Mouse (Mus musculus) left cerebral cortex, postnatal 14 days (tissue): ENCODE measurements around the gene Lbx2. TPM values are rescaled to one million over a fixed set of nuclear protein-coding genes. Genes with fewer than 3 reads are reported as not detected.

Experiments
- DNase-seq, 2 experiments: peaks; one replicate each; pipeline ENCODE4 v3.0.0; 2021 to 2022; ENCODE audit warnings: low spot score in 2 of 2, mixed read lengths in 1 of 2
- intact Hi-C: fragments of 180-260 bp; cut with DNase I; formaldehyde crosslinking; loops from one replicate; pipeline ENCODE4 v1.15.1; 2025
- microRNA-seq, 2 experiments: library from miRNA; unstranded; fragments of <30 nt; microRNA quantifications; one replicate each; pipeline ENCODE4 v1.2.0; 2022
- total RNA-seq, 2 experiments: library from RNA; stranded (reverse); gene quantifications; 2 replicates each; pipeline ENCODE4 v1.2.3; 2021

Lbx2 gene
- total RNA-seq, 2 experiments from 2014 or later = 0.46 TPM; not detected in 1

DNA sequence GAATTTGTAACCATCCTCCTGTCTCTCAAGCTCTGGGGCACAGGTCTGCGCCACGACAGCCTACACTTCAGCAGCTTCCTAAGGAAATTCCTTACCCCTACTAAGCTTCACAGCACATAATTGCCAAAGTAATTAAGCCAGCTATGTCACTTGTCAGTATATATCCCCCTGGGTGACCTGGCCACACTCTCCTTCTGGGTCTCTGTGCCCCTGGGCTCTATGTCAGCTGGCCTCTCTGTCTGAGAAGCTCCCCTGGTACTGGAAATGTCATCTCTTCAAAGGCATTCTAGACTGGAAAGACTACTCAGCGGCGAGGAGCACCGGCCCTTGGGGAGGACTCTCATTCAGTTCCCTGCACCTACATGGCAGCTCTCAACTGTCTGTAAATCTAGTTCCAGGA lies 36.8 kb downstream of the Lbx2 start:
- intact Hi-C loops = no loop called here
- DNase-seq = no peak

DNA sequence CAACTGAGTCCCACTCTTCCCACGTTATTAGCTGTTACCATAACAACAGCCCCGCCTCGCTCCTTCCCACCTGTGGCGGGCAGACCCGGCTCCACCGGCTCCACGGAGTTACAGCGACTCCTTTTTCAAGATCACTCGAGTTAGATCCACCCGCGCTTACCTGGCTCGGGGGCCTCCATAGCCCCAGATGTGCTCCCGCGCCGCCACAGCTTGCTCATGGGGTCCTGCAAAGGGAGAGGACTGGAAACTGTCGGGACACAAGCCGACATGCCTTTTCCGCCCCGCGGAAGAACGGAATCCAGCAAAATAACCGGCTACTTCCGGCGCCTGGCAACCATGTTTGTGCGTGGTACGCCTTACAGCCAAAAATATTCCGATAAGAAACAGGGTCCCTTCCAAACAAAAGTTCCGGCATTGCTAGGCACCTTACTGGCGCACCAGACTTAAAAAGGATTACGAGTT lies 38.7 kb downstream of the Lbx2 start:
- DNase-seq = peak; percentile 89 to 94
- intact Hi-C loops = no loop called here

DNA sequence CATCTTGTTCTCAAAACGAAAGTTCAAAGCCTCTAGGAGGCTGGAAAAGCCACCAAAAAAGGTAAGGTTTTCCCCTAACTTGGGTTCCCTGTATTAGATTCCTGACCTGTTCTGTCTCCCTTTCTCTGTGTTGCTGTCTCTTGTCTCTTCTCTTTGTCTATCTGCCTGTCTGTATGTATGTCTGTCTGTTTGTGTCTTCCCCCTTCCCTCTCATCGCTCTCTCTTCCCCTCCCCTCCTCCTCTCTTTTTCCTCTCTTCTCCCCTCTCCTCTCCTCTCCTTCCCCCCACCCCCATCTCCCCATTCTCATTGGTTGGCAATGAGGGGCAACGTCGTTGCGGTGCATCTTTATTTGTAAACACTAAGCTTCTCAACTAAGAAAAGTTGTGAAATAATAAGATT lies 39.2 kb downstream of the Lbx2 start, which contains the start of gene Ino80b:
Gene Ino80b, minus strand, starts transcription at position 101 of the 400 bp plus-strand sequence.
- intact Hi-C loops = no loop called here
- DNase-seq = no peak

DNA sequence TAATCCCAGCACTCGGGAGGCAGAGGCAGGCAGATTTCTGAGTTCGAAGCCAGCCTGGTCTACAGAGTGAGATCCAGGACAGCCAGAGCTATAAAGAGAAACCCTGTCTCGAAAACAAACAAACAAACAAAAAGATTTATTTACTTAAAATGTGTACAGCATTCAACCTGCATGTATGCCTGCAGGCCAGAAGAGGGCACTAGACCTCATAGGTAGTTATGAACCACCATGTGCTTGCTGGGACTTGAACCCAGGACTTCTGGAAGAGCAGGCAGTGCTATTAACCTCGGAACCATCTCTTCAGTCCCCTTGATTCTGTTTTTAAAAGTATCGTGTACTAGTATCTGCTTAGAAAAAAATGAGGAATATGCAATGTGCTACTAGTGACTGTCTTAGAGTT lies 41.3 kb downstream of the Lbx2 start:
- intact Hi-C loops = no loop called here
- no peak for DNase-seq

DNA sequence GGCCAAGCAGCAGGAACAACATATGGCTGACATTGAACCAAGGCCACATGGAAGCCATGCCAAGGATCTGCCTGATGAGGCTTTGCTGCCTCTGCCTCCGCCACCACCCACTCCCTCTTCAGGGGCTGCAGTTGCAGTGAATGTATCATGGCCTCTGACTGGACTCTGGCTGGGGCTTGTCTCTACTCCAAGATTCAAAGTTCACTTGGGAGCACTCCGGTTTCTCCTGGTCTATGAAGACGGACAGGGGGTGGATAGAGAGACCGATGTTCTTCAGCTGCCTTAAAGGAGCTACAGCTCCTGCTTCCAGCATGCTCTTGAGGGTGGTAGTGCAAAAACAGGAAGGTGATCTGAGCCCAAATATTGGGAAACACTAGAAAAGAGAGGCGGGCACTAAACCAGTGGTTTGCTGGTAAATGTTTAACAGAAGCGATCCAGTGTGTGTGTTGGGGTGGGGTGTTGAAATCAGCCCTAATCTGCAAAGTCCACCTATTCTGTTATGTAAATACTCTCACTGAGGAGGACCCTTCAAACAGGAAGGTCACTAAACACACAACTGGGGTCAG lies 45.4 kb downstream of the Lbx2 start:
- intact Hi-C loops = no loop called here
- DNase-seq = no peak

DNA sequence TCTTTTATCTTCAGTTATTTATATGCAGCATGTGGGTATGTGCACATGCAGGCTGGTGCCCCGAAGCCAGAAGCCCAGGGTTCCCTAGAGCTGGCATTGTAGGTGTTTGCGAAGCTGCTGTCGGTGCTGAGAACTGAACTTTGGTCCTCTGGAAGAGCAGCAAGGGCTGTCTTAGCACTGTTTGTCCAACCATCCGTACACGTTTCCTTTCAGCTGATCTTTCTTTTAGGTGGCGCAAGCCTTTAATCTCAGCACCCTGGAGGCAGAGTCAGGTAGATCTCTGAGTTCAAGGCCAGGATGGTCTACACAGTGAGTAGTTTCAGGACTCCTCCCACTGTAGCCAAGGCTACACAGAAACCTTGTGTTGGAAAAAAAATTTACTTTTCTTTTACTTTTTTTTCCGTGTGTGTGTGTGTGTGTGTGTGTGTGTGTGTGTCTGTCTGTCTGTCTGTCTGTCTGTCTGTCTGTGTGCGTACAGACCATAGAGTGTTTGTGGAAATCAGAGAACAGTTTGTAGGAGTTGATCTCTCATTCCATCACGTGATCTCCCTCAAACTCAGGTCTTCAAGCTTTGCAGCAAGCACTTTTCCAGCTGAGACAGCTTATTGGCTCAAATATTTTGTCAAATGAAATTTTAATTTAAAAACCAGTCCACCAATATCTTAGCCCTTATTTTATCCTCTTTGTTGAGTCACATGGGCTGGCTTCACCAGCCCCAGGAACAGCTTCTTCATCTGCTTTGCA lies 46.2 kb downstream of the Lbx2 start:
- no peak for DNase-seq
- intact Hi-C loops = no loop called here

DNA sequence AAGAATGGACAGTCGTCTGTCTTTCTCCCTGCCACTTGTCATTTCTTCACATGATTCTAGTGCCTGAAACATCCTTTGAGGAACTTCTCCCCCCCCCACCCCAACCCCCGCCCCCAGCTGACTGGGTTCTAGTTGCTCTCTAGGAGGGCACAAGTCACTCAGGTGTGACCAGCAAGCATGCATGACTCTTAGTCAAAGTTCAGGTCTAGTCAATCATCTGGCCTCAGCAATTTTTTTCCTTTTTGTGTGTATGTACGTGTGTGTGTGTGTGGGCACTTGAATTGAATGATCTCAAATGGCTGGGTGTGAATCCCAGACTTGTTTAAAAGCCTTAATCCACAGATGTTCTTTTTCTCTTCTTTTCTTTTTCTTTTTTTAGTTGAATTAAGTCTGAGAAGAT lies 48.1 kb downstream of the Lbx2 start:
- no peak for DNase-seq
- intact Hi-C loops = no loop called here

DNA sequence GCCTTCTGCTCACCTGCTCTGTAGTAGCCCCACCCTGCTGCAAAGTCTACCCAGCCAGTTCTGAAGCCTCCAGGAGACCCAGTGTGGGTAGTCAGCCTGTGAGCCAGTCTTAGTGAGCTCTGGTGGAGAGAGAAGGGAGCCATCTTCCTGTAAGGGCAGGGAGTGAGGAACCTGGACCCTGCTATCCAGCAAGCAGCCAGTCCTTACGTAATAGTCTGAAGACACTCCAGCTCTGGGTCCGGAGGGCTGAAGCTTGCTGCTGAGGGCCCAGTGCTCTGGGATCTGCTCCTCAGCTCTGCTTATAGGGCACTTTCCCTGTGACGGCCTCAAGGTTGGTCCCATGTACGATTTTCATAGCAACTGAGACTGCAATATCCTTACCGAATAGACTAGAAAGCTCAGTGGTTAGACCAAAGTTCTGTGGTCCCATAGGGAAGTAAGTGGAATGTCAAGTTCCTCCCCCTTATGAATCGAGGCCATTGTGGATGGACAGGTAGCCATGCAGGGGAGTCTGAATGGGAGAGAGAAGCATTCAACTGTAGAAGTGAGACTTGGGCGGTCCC lies 48.9 kb downstream of the Lbx2 start, which contains the start of gene Rtkn:
Gene Rtkn, plus strand, starts transcription at position 513 of the 563 bp plus-strand sequence.
- intact Hi-C loops = no loop called here
- no peak for DNase-seq

DNA sequence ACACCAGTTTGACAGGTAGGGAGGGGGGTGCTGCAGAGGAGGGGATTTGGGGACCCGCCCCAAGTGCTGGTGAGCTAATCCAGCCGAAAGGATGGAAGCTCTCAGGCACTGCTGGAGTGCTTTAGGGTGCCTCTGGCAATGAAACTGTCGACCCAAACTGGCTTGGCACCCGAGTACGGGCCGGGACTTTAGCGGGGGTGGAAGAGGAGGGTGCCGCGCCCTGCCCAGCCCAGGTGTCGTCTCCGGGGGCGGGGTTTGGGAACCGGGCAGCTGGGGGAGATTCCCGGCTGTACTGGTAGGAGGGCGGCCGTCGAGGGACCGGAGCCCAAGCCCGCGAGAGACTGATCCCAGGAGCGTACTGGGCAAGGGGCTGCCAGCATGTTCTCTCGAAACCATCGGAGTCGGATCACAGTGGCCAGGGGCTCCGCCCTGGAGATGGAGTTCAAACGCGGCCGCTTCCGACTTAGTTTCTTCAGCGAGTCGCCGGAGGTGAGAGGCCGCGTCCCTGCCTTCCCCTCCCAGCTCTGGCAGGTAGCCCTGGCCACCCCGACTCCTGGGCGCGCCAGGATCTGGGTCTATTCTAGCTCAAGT lies 49.5 kb downstream of the Lbx2 start:
- no peak for DNase-seq
- intact Hi-C loops = no loop called here

DNA sequence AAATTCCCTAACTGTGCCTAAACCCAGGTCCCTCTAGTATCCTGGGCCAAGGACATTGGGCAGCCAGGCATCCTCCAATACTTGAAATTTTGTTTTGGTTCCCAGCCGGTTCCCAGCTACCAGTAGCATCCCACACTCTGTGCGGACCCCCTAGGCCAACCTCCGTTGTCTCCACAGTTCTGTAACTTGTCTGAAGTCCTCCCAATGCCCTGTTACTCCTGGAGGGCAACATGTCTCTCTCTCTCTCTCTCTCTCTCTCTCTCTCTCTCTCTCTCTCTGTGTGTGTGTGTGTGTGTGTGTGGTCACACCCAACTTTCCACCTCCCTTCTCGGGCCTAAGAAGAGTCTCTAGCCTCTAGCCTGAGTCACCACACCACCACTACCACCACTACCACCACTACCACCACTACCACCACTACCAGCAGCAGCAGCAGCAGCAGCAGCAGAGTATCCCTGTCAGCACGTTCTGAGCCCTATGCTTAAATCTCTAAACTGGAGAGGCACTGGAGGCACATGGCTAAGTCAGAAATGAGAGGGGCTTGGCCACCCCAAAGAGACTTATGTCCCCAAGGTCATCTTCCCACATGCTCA lies 50.2 kb downstream of the Lbx2 start:
- intact Hi-C loops = no loop called here

DNA sequence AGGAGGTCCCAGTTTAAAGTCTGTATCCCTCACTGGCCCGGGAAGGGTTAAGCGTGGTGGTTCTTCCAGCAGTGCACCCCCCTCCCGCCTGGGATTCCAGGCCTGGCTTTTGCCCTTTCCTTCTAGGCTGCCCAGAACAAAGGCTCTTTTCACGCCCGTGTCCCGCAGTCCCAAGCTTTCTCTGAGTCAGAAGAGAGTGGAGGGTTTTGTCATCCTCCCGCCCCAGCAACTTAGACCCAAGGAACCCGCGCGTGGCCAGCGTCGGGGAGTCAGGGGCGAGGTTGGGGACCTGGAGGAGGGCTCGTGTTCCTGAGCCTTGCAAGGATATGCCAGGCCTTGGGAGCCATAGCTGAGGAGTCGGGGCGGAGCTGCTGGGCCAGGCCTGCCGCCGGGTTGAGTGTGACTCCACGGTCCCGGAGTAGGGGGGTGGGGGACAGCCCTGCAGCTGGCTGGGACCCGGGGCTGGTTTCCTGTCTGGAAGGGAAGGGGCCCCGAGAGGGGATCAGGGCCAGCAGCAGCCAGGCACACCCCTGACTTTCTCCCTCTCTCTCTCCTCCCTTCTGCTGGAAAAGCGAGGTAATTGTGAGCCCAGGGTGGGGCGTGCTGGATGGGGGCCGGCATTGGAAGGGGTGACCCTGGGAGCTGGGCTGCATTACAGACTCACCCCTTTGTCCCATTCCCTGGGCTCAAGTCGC lies 50.9 kb downstream of the Lbx2 start:
- no peak for DNase-seq
- intact Hi-C loops = no loop called here

More for the DNA sequence above, 50.2 kb downstream of the Lbx2 start:
- no peak for DNase-seq

DNA sequence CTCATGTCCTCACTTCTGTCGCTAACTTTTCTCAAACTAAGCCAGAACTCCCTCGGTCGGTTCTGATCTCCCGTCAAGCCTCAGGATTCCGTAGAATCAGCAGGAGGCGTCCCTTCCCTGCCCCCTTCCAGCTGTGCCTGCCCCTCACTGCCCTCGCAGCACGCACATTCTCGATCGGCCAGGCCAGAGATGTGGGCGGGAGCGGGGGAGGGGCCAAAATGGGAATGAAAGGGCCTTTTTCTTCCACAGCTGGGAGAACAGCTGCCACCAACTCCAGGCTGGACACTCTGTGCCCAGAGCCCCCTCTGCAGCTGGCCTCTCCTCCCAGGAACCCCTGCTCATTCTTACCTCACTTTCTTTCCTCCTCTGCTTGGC lies 51.4 kb downstream of the Lbx2 start:
- intact Hi-C loops = no loop called here
- peak; percentile 66 to 76 for DNase-seq

Small RNA genes within 50 kb of the gene (microRNA-seq; reads per million reads assigned to microRNA genes)
- 0 reads per million in 2 experiments for gene Mir3470a
- gene Mir7040 = 0 to 0.53 reads per million in 2 experiments

Other genes with a start within 250 kb of the Lbx2 start
- 10 to 100 TPM; 44.5 to 45.6 TPM for gene Sema4f, start 146.6 kb upstream of the Lbx2 start, total RNA-seq
- gene M1ap, start 139.5 kb upstream of the Lbx2 start, total RNA-seq = under 1 TPM in 1 of 2 experiments, not detected in 1; 0.23 TPM
- gene Dok1, start 52.9 kb upstream of the Lbx2 start, total RNA-seq = 1 to 10 TPM; 1.5 to 2.3 TPM
- 1 to 10 TPM; 3.0 to 3.3 TPM for gene Loxl3, start 52.2 kb upstream of the Lbx2 start, total RNA-seq
- 100 to 1,000 TPM; 104 to 113 TPM for gene Aup1, start 31.8 kb upstream of the Lbx2 start, total RNA-seq
- gene Htra2, start 31.1 kb upstream of the Lbx2 start, total RNA-seq = 10 to 100 TPM; 52.2 to 57.5 TPM
- under 1 TPM; 0.44 to 0.79 TPM for gene Dqx1, start 28.5 kb upstream of the Lbx2 start, total RNA-seq
- gene Tlx2, start 16.1 kb upstream of the Lbx2 start, total RNA-seq = not detected
- 10 to 100 TPM; 21.9 to 24.3 TPM for gene Pcgf1, start 8.5 kb upstream of the Lbx2 start, total RNA-seq
- 1 to 10 TPM; 3.5 to 4.9 TPM for gene Ccdc142, start 15.2 kb downstream of the Lbx2 start, total RNA-seq
- gene Gm42688, start 15.2 kb downstream of the Lbx2 start, total RNA-seq = 1 to 10 TPM; 4.1 to 5.5 TPM
- 10 to 100 TPM; 61.7 to 64.8 TPM for gene Mrpl53, start 22.7 kb downstream of the Lbx2 start, total RNA-seq
- 10 to 100 TPM; 24.4 to 27.3 TPM for gene Mogs, start 29.1 kb downstream of the Lbx2 start, total RNA-seq
- 10 to 100 TPM; 44.2 to 53.8 TPM for gene Wbp1, start 35.2 kb downstream of the Lbx2 start, total RNA-seq
- 10 to 100 TPM; 15.1 to 18.8 TPM for gene Ino80b, start 39.1 kb downstream of the Lbx2 start, total RNA-seq
- gene Rtkn, start 49.1 kb downstream of the Lbx2 start, total RNA-seq = 10 to 100 TPM; 55.2 to 62.4 TPM
- gene Wdr54, start 70.0 kb downstream of the Lbx2 start, total RNA-seq = 10 to 100 TPM; 29.0 to 31.6 TPM
- 10 to 100 TPM; 31.4 to 32.5 TPM for gene 1700003E16Rik, start 70.0 kb downstream of the Lbx2 start, total RNA-seq
- gene Dctn1, start 79.6 kb downstream of the Lbx2 start, total RNA-seq = 100 to 1,000 TPM; 341 to 348 TPM
- gene Slc4a5, start 133.5 kb downstream of the Lbx2 start, total RNA-seq = 1 to 10 TPM; 1.1 TPM
- 1 to 10 TPM; 6.2 to 6.6 TPM for gene Mthfd2, start 239.5 kb downstream of the Lbx2 start, total RNA-seq
- gene Mob1a, start 239.6 kb downstream of the Lbx2 start, total RNA-seq = 10 to 100 TPM; 22.0 to 22.4 TPM